Mouse (Mus musculus) stomach, postnatal 0 days (tissue): ENCODE measurements around the gene Apbb2.

Experiments used
- CTCF ChIP-seq: IDR thresholded peaks from 2 replicates; pipeline ENCODE4 v1.5.1; 2016; ENCODE audit warnings: antibody characterized with exemption, low read depth, mild to moderate bottlenecking, moderate library complexity
- EP300 ChIP-seq: optimal IDR thresholded peaks from 2 replicates; pipeline ENCODE3; 2016; ENCODE audit warnings: antibody characterized with exemption

DNA sequence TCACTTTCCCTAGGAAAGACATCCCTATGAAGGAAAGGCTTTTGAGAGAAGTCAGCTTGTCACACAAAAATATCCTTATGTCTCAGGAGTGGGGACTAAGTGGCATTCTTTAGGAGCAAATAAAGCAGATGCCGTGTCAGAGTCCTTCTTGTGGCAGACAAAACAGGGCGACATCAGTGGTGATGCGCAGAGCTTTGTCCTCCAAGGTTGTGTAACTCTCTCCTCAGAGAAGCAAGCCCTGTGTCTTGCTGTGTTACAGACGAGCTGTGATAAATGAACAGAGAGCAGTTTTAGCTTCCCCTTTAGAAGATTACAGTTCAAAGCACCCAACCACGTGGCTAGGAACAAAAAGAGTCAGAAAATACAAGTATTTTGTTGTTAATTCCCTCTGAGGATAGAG is 205.2 kb downstream of the Apbb2 start:
- TF ChIP-seq CTCF (no peak), EP300 (no peak)
